Mouse (Mus musculus) intestine, embryonic 15.5 days (tissue): ENCODE measurements around the gene Snrpa. TPM values are rescaled to one million over a fixed set of nuclear protein-coding genes. Genes with fewer than 3 reads are reported as not detected.

ENCODE experiments used
- ATAC-seq: fragments of 200-750 bp; cut with Nextera tagmentation; 2 replicates; pipeline ENCODE4 v1.8.0; 2017; ENCODE audit warnings: moderate TSS enrichment, moderate library complexity
- H3K27ac ChIP-seq: fragments of 300-500 bp; sonication (generic); 2 replicates; pipeline ENCODE4 v1.5.1; 2015; ENCODE audit warnings: mild to moderate bottlenecking, inconsistent platforms
- H3K27me3 ChIP-seq: fragments of 300-500 bp; sonication (generic); replicated peaks from 2 replicates; pipeline ENCODE4 v1.6.1; 2015; ENCODE audit warnings: inconsistent platforms
- H3K36me3 ChIP-seq: fragments of 300-500 bp; sonication (generic); 2 replicates; pipeline ENCODE4 v1.6.1; 2015; ENCODE audit warnings: inconsistent platforms
- H3K4me1 ChIP-seq: fragments of 300-500 bp; sonication (generic); replicated peaks from 2 replicates; pipeline ENCODE4 v1.6.1; 2015; ENCODE audit warnings: inconsistent platforms
- H3K4me2 ChIP-seq: fragments of 300-500 bp; sonication (generic); replicated peaks from 2 replicates; pipeline ENCODE4 v1.6.1; 2015; ENCODE audit warnings: mild to moderate bottlenecking, inconsistent platforms
- H3K4me3 ChIP-seq: fragments of 300-500 bp; sonication (generic); replicated peaks from 2 replicates; pipeline ENCODE4 v1.5.1; 2015; ENCODE audit warnings: inconsistent platforms
- H3K9ac ChIP-seq: fragments of 300-500 bp; sonication (generic); 2 replicates; pipeline ENCODE4 v1.6.1; 2015; ENCODE audit warnings: inconsistent platforms
- H3K9me3 ChIP-seq: fragments of 300-500 bp; sonication (generic); 2 replicates; pipeline ENCODE4 v1.6.1; 2016; ENCODE audit warnings: inconsistent platforms
- WGBS: fragments of 180-500 bp; shearing (Covaris S2); methylation state at CpG from one replicate; pipeline ENCODE4 v1.1.7; 2015; 5-methylcytosine and 5-hydroxymethylcytosine counted together
- polyA plus RNA-seq: library from polyadenylated mRNA; unstranded; fragments of >200 nt; fragmentation: Nextera tagmentation; extraction: Ambion mirVana; gene quantifications from 2 replicates; pipeline ENCODE4 v1.2.1, GENCODE M21; 2015

The Snrpa gene
- polyA plus RNA-seq, 1 experiment from 2014 or later = 223 TPM

GRCm38 (mm10) chr7:27193731-27194130 is 2.3 kb downstream of the Snrpa start:
- H3K9ac ChIP-seq = no peak overlapping the region
- H3K4me1 ChIP-seq = peaks cover 13% of the 10 kb centered on the region
- H3K27me3 ChIP-seq = no peaks in the 10 kb centered on the region
- H3K36me3 ChIP-seq = peaks cover 48% of the 10 kb centered on the region
- no peak overlapping the region for H3K27ac ChIP-seq
- no peaks in the 10 kb centered on the region for H3K9me3 ChIP-seq
- no peak overlapping the region for H3K4me3 ChIP-seq
- H3K4me2 ChIP-seq = no peak overlapping the region
- 74% methylated on average over 4 of the region's 4 CpGs for WGBS
- ATAC-seq = no peak

GRCm38 (mm10) chr7:27192434-27192833 is 3.6 kb downstream of the Snrpa start:
- no peak overlapping the region for H3K9ac ChIP-seq
- no peak overlapping the region for H3K27ac ChIP-seq
- 94% methylated on average over 5 of the region's 5 CpGs for WGBS
- H3K9me3 ChIP-seq = no peaks in the 10 kb centered on the region
- H3K36me3 ChIP-seq = peaks cover 54% of the 10 kb centered on the region
- H3K4me2 ChIP-seq = no peak overlapping the region
- peaks cover 13% of the 10 kb centered on the region for H3K4me1 ChIP-seq
- H3K4me3 ChIP-seq = no peak overlapping the region
- ATAC-seq = no peak
- no peaks in the 10 kb centered on the region for H3K27me3 ChIP-seq

- Histone ChIP-seq H3K9me3 (no peaks in the 10 kb centered on the region), H3K4me2 (no peak overlapping the region), H3K36me3 (peaks cover 81% of the 10 kb centered on the region), H3K27me3 (no peaks in the 10 kb centered on the region), H3K4me1 (peaks cover 7% of the 10 kb centered on the region), H3K4me3 (no peak overlapping the region), H3K9ac (no peak overlapping the region), H3K27ac (no peak overlapping the region)
- ATAC-seq = no peak
- 96% methylated on average over 10 of the region's 10 CpGs for WGBS
These were observed 6.7 kb downstream of the Snrpa start for GRCm38 (mm10) chr7:27189271-27189931.

GRCm38 (mm10) chr7:27185986-27186385 is 10.1 kb downstream of the Snrpa start:
- H3K9me3 ChIP-seq = no peaks in the 10 kb centered on the region
- H3K4me1 ChIP-seq = no peaks in the 10 kb centered on the region
- H3K36me3 ChIP-seq = peaks cover 56% of the 10 kb centered on the region
- H3K9ac ChIP-seq = no peak overlapping the region
- H3K27me3 ChIP-seq = no peaks in the 10 kb centered on the region
- WGBS = 93% methylated on average over 5 of the region's 5 CpGs
- no peak overlapping the region for H3K4me3 ChIP-seq
- ATAC-seq = no peak
- no peak overlapping the region for H3K4me2 ChIP-seq
- no peak overlapping the region for H3K27ac ChIP-seq

- Histone ChIP-seq H3K27ac (no peak overlapping the region), H3K36me3 (peaks cover 46% of the 10 kb centered on the region), H3K9ac (no peak overlapping the region), H3K9me3 (no peaks in the 10 kb centered on the region), H3K4me2 (no peak overlapping the region), H3K27me3 (no peaks in the 10 kb centered on the region), H3K4me3 (no peak overlapping the region), H3K4me1 (0 out of 2 replicates have a peak, but pooled peaks cover 6% of the 10 kb centered on the region)
- 64% methylated on average over 3 of the region's 3 CpGs for WGBS
- ATAC-seq = no peak
These were observed 11.1 kb downstream of the Snrpa start for GRCm38 (mm10) chr7:27184964-27185363.

- 77% methylated on average over 1 of the region's 1 CpGs for WGBS
These were observed 13.6 kb downstream of the Snrpa start for GRCm38 (mm10) chr7:27182498-27182897.

GRCm38 (mm10) chr7:27180837-27181695 is 15.0 kb downstream of the Snrpa start, which contains the start of the genes Gm21983 and Mia:
Gene Gm21983, minus strand, starts transcription at chr7:27181086.
Gene Mia, minus strand, starts transcription at chr7:27181157.
- Histone ChIP-seq H3K27ac (peak within 1 kb of the TSS; percentile 22), H3K4me3 (no peak within 1 kb of the TSS), H3K9ac (peak within 1 kb of the TSS; percentile 26), H3K4me1 (peaks cover 13% of the 10 kb centered on the region; the same call in 1 of the 2 replicates), H3K4me2 (no peak within 1 kb of the TSS; the same call in 1 of the 2 replicates), H3K27me3 (no peaks in the 10 kb centered on the region), H3K36me3 (peaks cover 14% of the 10 kb centered on the region), H3K9me3 (no peaks in the 10 kb centered on the region)
- 68% methylated on average over 14 of the region's 14 CpGs for WGBS
- no peak for ATAC-seq

More at GRCm38 (mm10) chr7:27182498-27182897, 13.6 kb downstream of the Snrpa start:
- Histone ChIP-seq H3K9me3 (no peaks in the 10 kb centered on the region), H3K9ac (no peak overlapping the region), H3K36me3 (peaks cover 28% of the 10 kb centered on the region), H3K27me3 (no peaks in the 10 kb centered on the region), H3K4me3 (no peak overlapping the region), H3K4me2 (no peak overlapping the region), H3K27ac (no peak overlapping the region), H3K4me1 (peaks cover 13% of the 10 kb centered on the region; the same call in 1 of the 2 replicates)
- ATAC-seq = no peak

GRCm38 (mm10) chr7:27180036-27180435 is 16.0 kb downstream of the Snrpa start:
- no peak overlapping the region; the same call in 1 of the 2 replicates for H3K9ac ChIP-seq
- H3K27ac ChIP-seq = no peak overlapping the region; the same call in 1 of the 2 replicates
- no peak overlapping the region for H3K4me3 ChIP-seq
- peaks cover 13% of the 10 kb centered on the region; the same call in 1 of the 2 replicates for H3K4me1 ChIP-seq
- H3K4me2 ChIP-seq = no peak overlapping the region; the same call in 1 of the 2 replicates
- no peaks in the 10 kb centered on the region for H3K27me3 ChIP-seq
- WGBS = 40% methylated on average over 5 of the region's 5 CpGs
- peaks cover 4% of the 10 kb centered on the region for H3K36me3 ChIP-seq
- no peak for ATAC-seq
- no peaks in the 10 kb centered on the region for H3K9me3 ChIP-seq

- H3K9ac ChIP-seq = peak overlapping the region; percentile 36; the same call in 1 of the 2 replicates
- H3K4me3 ChIP-seq = peak overlapping the region; percentile 74
- ATAC-seq = no peak
- no peaks in the 10 kb centered on the region for H3K27me3 ChIP-seq
- WGBS = 42% methylated on average over 16 of the region's 16 CpGs
- peaks cover 13% of the 10 kb centered on the region; the same call in 1 of the 2 replicates for H3K4me1 ChIP-seq
- no peaks in the 10 kb centered on the region for H3K36me3 ChIP-seq
- peak overlapping the region; percentile 62 for H3K4me2 ChIP-seq
- H3K27ac ChIP-seq = peak overlapping the region; percentile 65
- H3K9me3 ChIP-seq = no peaks in the 10 kb centered on the region
These were observed 16.7 kb downstream of the Snrpa start for GRCm38 (mm10) chr7:27179217-27179918.

- ATAC-seq = peak; percentile 98
These were observed 17.5 kb downstream of the Snrpa start, which contains the start of gene Rab4b for GRCm38 (mm10) chr7:27178324-27179216. Gene Rab4b, minus strand, starts transcription at chr7:27178896.

GRCm38 (mm10) chr7:27177942-27178323 is 18.1 kb downstream of the Snrpa start:
- ATAC-seq = peak; percentile 9
- H3K36me3 ChIP-seq = peaks cover 3% of the 10 kb centered on the region; the same call in 1 of the 2 replicates
- H3K4me3 ChIP-seq = peak overlapping the region; percentile 74
- H3K9me3 ChIP-seq = no peaks in the 10 kb centered on the region
- H3K4me2 ChIP-seq = peak overlapping the region; percentile 53
- peak overlapping the region; percentile 94 for H3K27ac ChIP-seq
- H3K4me1 ChIP-seq = peaks cover 13% of the 10 kb centered on the region; the same call in 1 of the 2 replicates
- H3K27me3 ChIP-seq = no peaks in the 10 kb centered on the region
- peak overlapping the region; percentile 62 for H3K9ac ChIP-seq
- WGBS = 14% methylated on average over 4 of the region's 4 CpGs

More at GRCm38 (mm10) chr7:27178324-27179216, 17.5 kb downstream of the Snrpa start, which contains the start of gene Rab4b:
- H3K27me3 ChIP-seq = no peaks in the 10 kb centered on the region
- peak within 1 kb of the TSS; percentile 74 for H3K4me3 ChIP-seq
- under 1% methylated on average over 53 of the region's 53 CpGs for WGBS
- peak within 1 kb of the TSS; percentile 62 for H3K9ac ChIP-seq
- H3K4me1 ChIP-seq = peaks cover 13% of the 10 kb centered on the region; the same call in 1 of the 2 replicates
- peak within 1 kb of the TSS; percentile 62 for H3K4me2 ChIP-seq
- H3K36me3 ChIP-seq = no peaks in the 10 kb centered on the region
- peak within 1 kb of the TSS; percentile 94 for H3K27ac ChIP-seq
- no peaks in the 10 kb centered on the region for H3K9me3 ChIP-seq
